ENCODE assay signal across 8 mouse cellular contexts in genomic region chr5:100120711-100121141, GRCm38 (mm10). TPM values are rescaled to one million over a fixed set of nuclear protein-coding genes. Genes with fewer than 3 reads are reported as not detected.
A peak's percentile ranks its signal among the peaks of the same experiment; 100 is the strongest.
DNase-seq lines count a peak whose midpoint lies in the region; ATAC-seq lines count a peak whose summit lies in the region.

No protein-coding gene starts in this region.

- H3K9ac ChIP-seq in lung, embryonic 15.5 days: no peak overlapping the region
- 0 out of 2 replicates have a peak overlapping the region, but pooled peaks have one; percentile 7 for H3K9ac ChIP-seq in forebrain, embryonic 11.5 days (ENCODE audit: low read length)
- 0 out of 2 replicates have a peak overlapping the region, but pooled peaks have one; percentile 17 for H3K9ac ChIP-seq in limb, embryonic 11.5 days (ENCODE audit: low read length)

- DNase-seq in lung, adult 18-20 months: no peak
- peak; percentile 62 for DNase-seq in forebrain, embryonic 11.5 days (ENCODE audit: low spot score)
- peak; percentile 49 for DNase-seq in limb, embryonic 11.5 days (ENCODE audit: low spot score)
- DNase-seq in retina, postnatal 1 day: peak; percentile 51
- DNase-seq in ovary, postnatal 10 days (ENCODE audit: low spot score): no peak
- no peak for DNase-seq in gastrocnemius, adult 8-10 months (ENCODE audit: low spot score in 2 of 2)
- DNase-seq in right cerebral cortex, postnatal 14 days: no peak

- peaks cover 13% of the 10 kb centered on the region for H3K27me3 ChIP-seq in lung, embryonic 15.5 days
- H3K27me3 ChIP-seq in forebrain, embryonic 11.5 days (ENCODE audit: control insufficient read depth, insufficient read depth, low read length): no peaks in the 10 kb centered on the region
- no peaks in the 10 kb centered on the region for H3K27me3 ChIP-seq in limb, embryonic 11.5 days (ENCODE audit: control insufficient read depth, insufficient read depth, low read length)

- no peaks in the 10 kb centered on the region for H3K36me3 ChIP-seq in lung, embryonic 15.5 days
- no peaks in the 10 kb centered on the region for H3K36me3 ChIP-seq in forebrain, embryonic 11.5 days (ENCODE audit: control insufficient read depth, insufficient read depth, low read length)
- no peaks in the 10 kb centered on the region for H3K36me3 ChIP-seq in limb, embryonic 11.5 days (ENCODE audit: control insufficient read depth, insufficient read depth, low read length)

- H3K4me3 ChIP-seq in lung, embryonic 15.5 days: 0 out of 2 replicates have a peak overlapping the region, but pooled peaks have one; percentile 4
- no peak overlapping the region for H3K4me3 ChIP-seq in forebrain, embryonic 11.5 days (ENCODE audit: low read depth, low read length)
- H3K4me3 ChIP-seq in limb, embryonic 11.5 days (ENCODE audit: low read depth, low read length): peak overlapping the region; percentile 15; the same call in 1 of the 2 replicates

- no peak for ATAC-seq in lung, embryonic 15.5 days (ENCODE audit: borderline replicate concordance, extremely low read depth, low FRiP score, low TSS enrichment)
- ATAC-seq in forebrain, embryonic 11.5 days (replicated peaks; ENCODE audit: low FRiP score): no peak
- no peak for ATAC-seq in limb, embryonic 11.5 days (ENCODE audit: insufficient number of reproducible peaks, low FRiP score, low TSS enrichment, low read depth)

- H3K9me3 ChIP-seq in lung, embryonic 15.5 days: no peaks in the 10 kb centered on the region
- no peaks in the 10 kb centered on the region for H3K9me3 ChIP-seq in forebrain, embryonic 11.5 days (ENCODE audit: control insufficient read depth, low read length)
- H3K9me3 ChIP-seq in limb, embryonic 11.5 days (ENCODE audit: control insufficient read depth, low read length): no peaks in the 10 kb centered on the region

- no peak overlapping the region for H3K27ac ChIP-seq in lung, embryonic 15.5 days
- H3K27ac ChIP-seq in forebrain, embryonic 11.5 days (ENCODE audit: low read depth, low read length): no peak overlapping the region
- H3K27ac ChIP-seq in limb, embryonic 11.5 days (replicated peaks; ENCODE audit: low read depth, low read length): no peak overlapping the region

- H3K4me2 ChIP-seq in lung, embryonic 15.5 days: peak overlapping the region; percentile 33
- H3K4me2 ChIP-seq in forebrain, embryonic 11.5 days (ENCODE audit: low read depth, low read length, severe bottlenecking): peak overlapping the region; percentile 39
- peak overlapping the region; percentile 48 for H3K4me2 ChIP-seq in limb, embryonic 11.5 days (ENCODE audit: low read depth, severe bottlenecking)

- H3K4me1 ChIP-seq in lung, embryonic 15.5 days: 0 out of 2 replicates have a peak, but pooled peaks cover 7% of the 10 kb centered on the region
- peaks cover 2% of the 10 kb centered on the region; the same call in 1 of the 2 replicates for H3K4me1 ChIP-seq in forebrain, embryonic 11.5 days (replicated peaks; ENCODE audit: control insufficient read depth, insufficient read depth, low read length)
- 0 out of 2 replicates have a peak, but pooled peaks cover 4% of the 10 kb centered on the region for H3K4me1 ChIP-seq in limb, embryonic 11.5 days (ENCODE audit: control insufficient read depth, insufficient read depth, low read length)

- WGBS in lung, embryonic 15.5 days: 7% methylated on average over 20 of the region's 20 CpGs
- WGBS in forebrain, embryonic 11.5 days: 2% methylated on average over 20 of the region's 20 CpGs
- 6% methylated on average over 20 of the region's 20 CpGs for WGBS in limb, embryonic 11.5 days

RNA-seq across cellular contexts. Expression of gene Tmem150c, which starts 38.9 kb away (rescaled TPM):
- polyA plus RNA-seq in lung, embryonic 15.5 days (2015; fragmentation: Nextera tagmentation; extraction: Ambion mirVana): 7.9 and 9.8 TPM in 2 replicates
- 2.4 TPM in 2 replicates for polyA plus RNA-seq in forebrain, embryonic 11.5 days (2014; fragmentation: Nextera tagmentation; extraction: Ambion mirVana)
- 0.40 and 0.43 TPM in 2 replicates for polyA plus RNA-seq in limb, embryonic 11.5 days (2014; fragmentation: Nextera tagmentation; extraction: Ambion mirVana)
- 1 to 10 TPM in 2 of 4 experiments, under 1 TPM in 2; 0.64 to 2.9 (median 1.1) TPM for total RNA-seq in gastrocnemius, adult 8-10 months (2022)

Comparison
In these comparisons a context has a peak if more than half of its experiments do, and no peak if none do; other contexts are left out.
1. DNase-seq: peak in forebrain, embryonic 11.5 days (single experiment), limb, embryonic 11.5 days (single experiment) and retina, postnatal 1 day (single experiment); none in lung, adult 18-20 months (0 of 2), ovary, postnatal 10 days (single experiment), gastrocnemius, adult 8-10 months (0 of 2) and right cerebral cortex, postnatal 14 days (single experiment).
2. Peak in every context shown above with its lines, with median percentiles within 50 percentile points of each other: H3K4me2 ChIP-seq.